Mouse (Mus musculus): ENCODE results near the gene Kif1a.
A peak's percentile ranks its signal among the peaks of the same experiment; 100 is the strongest.

Gene Kif1a

GRCm38 (mm10) chr1:93020602-93021001 is 81.1 kb downstream of the Kif1a start:
- no peak for DNase-seq (ENCODE audit: low read depth, low spot score)

GRCm38 (mm10) chr1:93018716-93019115 is 83.0 kb downstream of the Kif1a start:
- DNase-seq (ENCODE audit: low read depth, low spot score) = no peak

GRCm38 (mm10) chr1:93015136-93015535 is 86.6 kb downstream of the Kif1a start:
- DNase-seq (ENCODE audit: low read depth, low spot score) = no peak

GRCm38 (mm10) chr1:93014460-93014859 is 87.3 kb downstream of the Kif1a start:
- DNase-seq (ENCODE audit: low read depth, low spot score) = peak; percentile 70

- no peak for DNase-seq (ENCODE audit: low read depth, low spot score)
Measured at GRCm38 (mm10) chr1:93013367-93013766, 88.4 kb downstream of the Kif1a start.

- DNase-seq (ENCODE audit: low read depth, low spot score) = no peak
Measured at GRCm38 (mm10) chr1:93012103-93012585, 89.6 kb downstream of the Kif1a start.

- DNase-seq (ENCODE audit: low read depth, low spot score) = peak; percentile 7
Measured at GRCm38 (mm10) chr1:93010731-93011130, 91.0 kb downstream of the Kif1a start.

GRCm38 (mm10) chr1:93009196-93009595 is 92.6 kb downstream of the Kif1a start:
- DNase-seq (ENCODE audit: low read depth, low spot score) = no peak

GRCm38 (mm10) chr1:93006061-93006460 is 95.7 kb downstream of the Kif1a start, which contains the start of gene Aqp12:
TSS of gene Aqp12 (plus strand) at chr1:93006334.
- DNase-seq (ENCODE audit: low read depth, low spot score) = no peak

GRCm38 (mm10) chr1:92992880-92993279 is 108.9 kb downstream of the Kif1a start:
- no peak for DNase-seq (ENCODE audit: low read depth, low spot score)

- no peak for DNase-seq (ENCODE audit: low read depth, low spot score)
Measured at GRCm38 (mm10) chr1:92992214-92992855, 109.4 kb downstream of the Kif1a start.

- no peak for DNase-seq (ENCODE audit: low read depth, low spot score)
Measured at GRCm38 (mm10) chr1:92989891-92990290, 111.9 kb downstream of the Kif1a start.

GRCm38 (mm10) chr1:92988894-92989293 is 112.9 kb downstream of the Kif1a start:
- DNase-seq (ENCODE audit: low read depth, low spot score) = no peak

- no peak for DNase-seq (ENCODE audit: low read depth, low spot score)
Measured at GRCm38 (mm10) chr1:92984999-92985398, 116.8 kb downstream of the Kif1a start.

- no peak for DNase-seq (ENCODE audit: low read depth, low spot score)
Measured at GRCm38 (mm10) chr1:92982931-92983605, 118.7 kb downstream of the Kif1a start.

- DNase-seq (ENCODE audit: low read depth, low spot score) = no peak
Measured at GRCm38 (mm10) chr1:92981056-92981845, 120.5 kb downstream of the Kif1a start.

- no peak for DNase-seq (ENCODE audit: low read depth, low spot score)
Measured at GRCm38 (mm10) chr1:92979073-92979602, 122.6 kb downstream of the Kif1a start.

GRCm38 (mm10) chr1:92978645-92979044 is 123.1 kb downstream of the Kif1a start:
- DNase-seq (ENCODE audit: low read depth, low spot score) = no peak

GRCm38 (mm10) chr1:92976141-92976566 is 125.6 kb downstream of the Kif1a start:
- no peak for DNase-seq (ENCODE audit: low read depth, low spot score)

GRCm38 (mm10) chr1:92972854-92973253 is 128.9 kb downstream of the Kif1a start:
- DNase-seq (ENCODE audit: low read depth, low spot score) = no peak

- no peak for DNase-seq (ENCODE audit: low read depth, low spot score)
Measured at GRCm38 (mm10) chr1:92971879-92972795, 129.6 kb downstream of the Kif1a start.
